Comparison of ENCODE assay signal across 8 mouse cellular contexts in genomic region chr8:122775285-122776155, GRCm38 (mm10). TPM values are rescaled to one million over a fixed set of nuclear protein-coding genes. Genes with fewer than 3 reads are reported as not detected.
DNase-seq lines count a peak whose midpoint lies in the region; ATAC-seq and TF ChIP-seq lines count a peak whose summit lies in the region.

TSS of gene Acsf3 (plus strand) at chr8:122775486.

- TF ChIP-seq POLR2A in ES-Bruce4 (IDR thresholded peaks at IDR 0.05; ENCODE audit: insufficient read depth, low read length): no peak

- ATAC-seq in forebrain, embryonic 11.5 days (replicated peaks; ENCODE audit: low FRiP score): peak; percentile 42
- no peak for ATAC-seq in heart, embryonic 15.5 days (replicated peaks; ENCODE audit: insufficient number of reproducible peaks, insufficient read depth, low FRiP score, low read depth)
- peak; percentile 52 for ATAC-seq in liver, embryonic 15.5 days (ENCODE audit: insufficient read depth)
- peak; percentile 70; the same call in 1 of the 2 replicates for ATAC-seq in neural tube, embryonic 13.5 days (ENCODE audit: low read depth)

- no peak within 1 kb of the TSS for H3K27ac ChIP-seq in ES-Bruce4 (ENCODE audit: insufficient read depth, low read length)
- H3K27ac ChIP-seq in forebrain, embryonic 11.5 days (ENCODE audit: low read depth, low read length): no peak within 1 kb of the TSS
- peak within 1 kb of the TSS; percentile 20; the same call in 1 of the 2 replicates for H3K27ac ChIP-seq in heart, embryonic 15.5 days
- H3K27ac ChIP-seq in liver, embryonic 15.5 days (replicated peaks): peak within 1 kb of the TSS; percentile 59; the same call in 1 of the 2 replicates
- 0 out of 2 replicates have a peak within 1 kb of the TSS, but pooled peaks have one; percentile 16 for H3K27ac ChIP-seq in neural tube, embryonic 13.5 days (replicated peaks)

- no peaks in the 10 kb centered on the region for H3K4me1 ChIP-seq in ES-Bruce4 (ENCODE audit: control insufficient read depth, insufficient read depth, low read length)
- peaks cover 3% of the 10 kb centered on the region; the same call in 1 of the 2 replicates for H3K4me1 ChIP-seq in forebrain, embryonic 11.5 days (replicated peaks; ENCODE audit: control insufficient read depth, insufficient read depth, low read length)
- peaks cover 13% of the 10 kb centered on the region for H3K4me1 ChIP-seq in heart, embryonic 15.5 days (replicated peaks)
- H3K4me1 ChIP-seq in liver, embryonic 15.5 days (replicated peaks): peaks cover 26% of the 10 kb centered on the region
- H3K4me1 ChIP-seq in neural tube, embryonic 13.5 days (replicated peaks): peaks cover 17% of the 10 kb centered on the region

- TF ChIP-seq EP300 in ES-Bruce4 (IDR thresholded peaks at IDR 0.05; ENCODE audit: insufficient read depth, low read depth, low read length): 0 out of 2 replicates have a peak, but pooled peaks have one; percentile 43

- H3K4me3 ChIP-seq in ES-Bruce4 (ENCODE audit: low read depth, low read length): peak within 1 kb of the TSS; percentile 86
- peak within 1 kb of the TSS; percentile 87 for H3K4me3 ChIP-seq in forebrain, embryonic 11.5 days (ENCODE audit: low read depth, low read length)
- H3K4me3 ChIP-seq in heart, embryonic 15.5 days: peak within 1 kb of the TSS; percentile 94
- peak within 1 kb of the TSS; percentile 75 for H3K4me3 ChIP-seq in liver, embryonic 15.5 days (replicated peaks)
- H3K4me3 ChIP-seq in neural tube, embryonic 13.5 days: peak within 1 kb of the TSS; percentile 71

- WGBS in forebrain, embryonic 11.5 days: 1% methylated on average over 50 of the region's 50 CpGs
- WGBS in heart, embryonic 15.5 days: 1% methylated on average over 50 of the region's 50 CpGs
- 1% methylated on average over 50 of the region's 50 CpGs for WGBS in liver, embryonic 15.5 days (ENCODE audit: insufficient replicate concordance)
- 1% methylated on average over 50 of the region's 50 CpGs for WGBS in neural tube, embryonic 13.5 days

- H3K9me3 ChIP-seq in ES-Bruce4 (replicated peaks; ENCODE audit: control insufficient read depth, insufficient read depth, low read length, poor library complexity, severe bottlenecking): no peaks in the 10 kb centered on the region
- no peaks in the 10 kb centered on the region for H3K9me3 ChIP-seq in forebrain, embryonic 11.5 days (ENCODE audit: control insufficient read depth, low read length)
- H3K9me3 ChIP-seq in heart, embryonic 15.5 days (replicated peaks): no peaks in the 10 kb centered on the region
- no peaks in the 10 kb centered on the region for H3K9me3 ChIP-seq in liver, embryonic 15.5 days (replicated peaks)
- no peaks in the 10 kb centered on the region for H3K9me3 ChIP-seq in neural tube, embryonic 13.5 days

- peak within 1 kb of the TSS; percentile 79 for H3K9ac ChIP-seq in ES-Bruce4 (ENCODE audit: low read depth, poor library complexity, severe bottlenecking)
- peak within 1 kb of the TSS; percentile 82 for H3K9ac ChIP-seq in forebrain, embryonic 11.5 days (ENCODE audit: low read length)
- peak within 1 kb of the TSS; percentile 88 for H3K9ac ChIP-seq in heart, embryonic 15.5 days
- H3K9ac ChIP-seq in liver, embryonic 15.5 days: peak within 1 kb of the TSS; percentile 84
- peak within 1 kb of the TSS; percentile 90 for H3K9ac ChIP-seq in neural tube, embryonic 13.5 days

- H3K4me2 ChIP-seq in forebrain, embryonic 11.5 days (ENCODE audit: low read depth, low read length, severe bottlenecking): peak within 1 kb of the TSS; percentile 77
- H3K4me2 ChIP-seq in heart, embryonic 15.5 days: peak within 1 kb of the TSS; percentile 84
- peak within 1 kb of the TSS; percentile 78 for H3K4me2 ChIP-seq in liver, embryonic 15.5 days
- peak within 1 kb of the TSS; percentile 81 for H3K4me2 ChIP-seq in neural tube, embryonic 13.5 days

- no peaks in the 10 kb centered on the region for H3K36me3 ChIP-seq in ES-Bruce4 (ENCODE audit: control insufficient read depth, insufficient read depth, low read length, poor library complexity, severe bottlenecking)
- no peaks in the 10 kb centered on the region for H3K36me3 ChIP-seq in forebrain, embryonic 11.5 days (ENCODE audit: control insufficient read depth, insufficient read depth, low read length)
- H3K36me3 ChIP-seq in heart, embryonic 15.5 days: peaks cover 4% of the 10 kb centered on the region; the same call in 1 of the 2 replicates
- peaks cover 3% of the 10 kb centered on the region; the same call in 1 of the 2 replicates for H3K36me3 ChIP-seq in liver, embryonic 15.5 days (replicated peaks)
- H3K36me3 ChIP-seq in neural tube, embryonic 13.5 days: peaks cover 6% of the 10 kb centered on the region

- H3K27me3 ChIP-seq in ES-Bruce4 (ENCODE audit: control insufficient read depth, insufficient read depth, low read length, poor library complexity, severe bottlenecking): no peaks in the 10 kb centered on the region
- H3K27me3 ChIP-seq in forebrain, embryonic 11.5 days (ENCODE audit: control insufficient read depth, insufficient read depth, low read length): 0 out of 2 replicates have a peak, but pooled peaks cover 2% of the 10 kb centered on the region
- H3K27me3 ChIP-seq in heart, embryonic 15.5 days: peaks cover 27% of the 10 kb centered on the region
- H3K27me3 ChIP-seq in liver, embryonic 15.5 days: peaks cover 46% of the 10 kb centered on the region
- peaks cover 23% of the 10 kb centered on the region for H3K27me3 ChIP-seq in neural tube, embryonic 13.5 days

- peak; percentile 51 for DNase-seq in c-Kit-negative CD71-positive TER-119-positive erythroid progenitor cells, embryonic 14.5 days (ENCODE audit: low read depth, low spot score)
- DNase-seq in forebrain, embryonic 11.5 days (ENCODE audit: low spot score): peak; percentile 86
- peak; percentile 73 for DNase-seq in kidney, postnatal 14 days
- peak; percentile 71 for DNase-seq in testis, postnatal 14 days (ENCODE audit: low spot score)

- TF ChIP-seq CTCF in ES-Bruce4 (IDR thresholded peaks at IDR 0.05; ENCODE audit: low read depth, low read length): no peak

RNA-seq across cellular contexts. Expression of gene Acsf3, which starts in this region (rescaled TPM):
- 9.7 and 11.4 TPM in 2 replicates for polyA plus RNA-seq in ES-Bruce4 (2011; ENCODE audit: insufficient read depth, insufficient read length, low read depth, missing spikeins)
- polyA plus RNA-seq in forebrain, embryonic 11.5 days (2014; fragmentation: Nextera tagmentation; extraction: Ambion mirVana): 15.6 and 16.3 TPM in 2 replicates
- 13.8 and 16.3 TPM in 2 replicates for polyA plus RNA-seq in heart, embryonic 15.5 days (2015; fragmentation: Nextera tagmentation; extraction: Ambion mirVana)
- polyA plus RNA-seq in liver, embryonic 15.5 days (2015; fragmentation: Nextera tagmentation; extraction: Ambion mirVana): 8.3 and 9.9 TPM in 2 replicates
- 15.6 and 17.1 TPM in 2 replicates for polyA plus RNA-seq in neural tube, embryonic 13.5 days (2015; fragmentation: Nextera tagmentation; extraction: Ambion mirVana)

Comparison
In these comparisons a context has a peak if more than half of its experiments do, and no peak if none do; other contexts are left out.
1. H3K27ac ChIP-seq: peak in heart, embryonic 15.5 days (single experiment), liver, embryonic 15.5 days (single experiment) and neural tube, embryonic 13.5 days (single experiment); none in ES-Bruce4 (single experiment) and forebrain, embryonic 11.5 days (single experiment).
2. Peak in every context shown above with its lines, with median percentiles within 50 percentile points of each other: H3K4me3 ChIP-seq, H3K9ac ChIP-seq, DNase-seq and H3K4me2 ChIP-seq.